Mouse (Mus musculus) testis, postnatal 10 days (tissue): ENCODE data around the gene Cd38.
"Not testable (repeated sequence)": the region's sequence is repeated elsewhere in the genome, so short reads cannot be mapped to it uniquely, and the experiment has no call there.

Experiments used
- DNase-seq: peaks from one replicate; pipeline ENCODE4 v3.0.0; 2021; ENCODE audit warnings: low spot score

Gene Cd38

GRCm38 (mm10) chr5:43859663-43860062 lies 8.7 kb upstream of the Cd38 start:
- DNase-seq: no peak

GRCm38 (mm10) chr5:43860096-43860495 lies 8.3 kb upstream of the Cd38 start:
- no peak for DNase-seq

GRCm38 (mm10) chr5:43860670-43861431 lies 7.5 kb upstream of the Cd38 start:
- no peak for DNase-seq

- no peak for DNase-seq
Observed at GRCm38 (mm10) chr5:43863642-43864041, 4.7 kb upstream of the Cd38 start.

GRCm38 (mm10) chr5:43865316-43865715 lies 3.0 kb upstream of the Cd38 start:
- no peak for DNase-seq

GRCm38 (mm10) chr5:43868711-43869600 lies 603 bp downstream of the Cd38 start:
- DNase-seq: peak; percentile 62

- no peak for DNase-seq
Observed at GRCm38 (mm10) chr5:43871845-43872244, 3.5 kb downstream of the Cd38 start.

GRCm38 (mm10) chr5:43872652-43873051 lies 4.3 kb downstream of the Cd38 start:
- no peak for DNase-seq

- DNase-seq: no peak
Observed at GRCm38 (mm10) chr5:43882034-43882433, 13.7 kb downstream of the Cd38 start.

GRCm38 (mm10) chr5:43885060-43885820 lies 16.9 kb downstream of the Cd38 start:
- no peak for DNase-seq

- no peak for DNase-seq
Observed at GRCm38 (mm10) chr5:43892386-43892785, 24.0 kb downstream of the Cd38 start.

GRCm38 (mm10) chr5:43894113-43894512 lies 25.8 kb downstream of the Cd38 start:
- peak; percentile 44 for DNase-seq

- no peak for DNase-seq
Observed at GRCm38 (mm10) chr5:43895931-43896330, 27.6 kb downstream of the Cd38 start.

GRCm38 (mm10) chr5:43904685-43905084 lies 36.3 kb downstream of the Cd38 start:
- DNase-seq: no peak

- no peak for DNase-seq
Observed at GRCm38 (mm10) chr5:43909213-43909612, 40.9 kb downstream of the Cd38 start.

GRCm38 (mm10) chr5:43910006-43910405 lies 41.7 kb downstream of the Cd38 start:
- no peak for DNase-seq

- DNase-seq: not testable (repeated sequence)
Observed at GRCm38 (mm10) chr5:43912844-43913243, 44.5 kb downstream of the Cd38 start, which contains the start of gene Gm7879. TSS of gene Gm7879 (plus strand) at chr5:43913144.

GRCm38 (mm10) chr5:43915261-43915886 lies 47.0 kb downstream of the Cd38 start:
- DNase-seq: no peak

GRCm38 (mm10) chr5:43921877-43922276 lies 53.5 kb downstream of the Cd38 start:
- no peak for DNase-seq

- peak; percentile 66 for DNase-seq
Observed at GRCm38 (mm10) chr5:43923933-43924332, 55.6 kb downstream of the Cd38 start.

- DNase-seq: no peak
Observed at GRCm38 (mm10) chr5:43927729-43928128, 59.4 kb downstream of the Cd38 start.

- no peak for DNase-seq
Observed at GRCm38 (mm10) chr5:43933269-43933668, 64.9 kb downstream of the Cd38 start.
